Mouse (Mus musculus) myocyte (in vitro differentiated cells): ENCODE data around the gene Samsn1. TPM values are rescaled to one million over a fixed set of nuclear protein-coding genes. Genes with fewer than 3 reads are reported as not detected.

Source experiments
- H3K27me3 ChIP-seq: one replicate; pipeline ENCODE4 v1.6.1; 2011; ENCODE audit not compliant: control insufficient read depth, insufficient read depth, insufficient read length
- H3K36me3 ChIP-seq: one replicate; pipeline ENCODE4 v1.6.1; 2011; ENCODE audit not compliant: control insufficient read depth, insufficient read depth
- H3K4me2 ChIP-seq: one replicate; pipeline ENCODE4 v1.6.1; 2011; ENCODE audit warnings: low read depth, control low read depth
- H3K4me3 ChIP-seq: one replicate; pipeline ENCODE4 v1.5.1; 2011; ENCODE audit warnings: mild to moderate bottlenecking, control low read depth, moderate library complexity
- H3K79me2 ChIP-seq: one replicate; pipeline ENCODE4 v1.6.1; 2011; ENCODE audit not compliant: control insufficient read depth, insufficient read depth
- H3ac ChIP-seq: one replicate; pipeline ENCODE4 v1.6.1; 2011; ENCODE audit not compliant: control insufficient read depth, insufficient read length
- CEBPB ChIP-seq: IDR thresholded peaks from 2 replicates; pipeline ENCODE4 v1.6.1; 2011; ENCODE audit warnings: mild to moderate bottlenecking, moderate library complexity; ENCODE audit not compliant: poor library complexity, insufficient read depth, severe bottlenecking
- E2F4 ChIP-seq: IDR thresholded peaks from one replicate; pipeline ENCODE4 v1.6.1; 2011; ENCODE audit warnings: mild to moderate bottlenecking, control low read depth, moderate library complexity; ENCODE audit not compliant: insufficient read depth
- MAX ChIP-seq: IDR thresholded peaks from one replicate; pipeline ENCODE4 v1.6.1; 2011; ENCODE audit warnings: low read depth, mild to moderate bottlenecking, control low read depth
- MYOD1 ChIP-seq, 3 experiments: IDR thresholded peaks; one replicate each; pipeline ENCODE4 v1.6.1; 2011; ENCODE audit warnings: control low read depth in 2 of 3, low read depth in 2 of 3, mild to moderate bottlenecking in 2 of 3, moderate library complexity in 1 of 3; ENCODE audit not compliant: insufficient read length in 2 of 3, control insufficient read depth in 1 of 3
- MYOG ChIP-seq, 3 experiments: IDR thresholded peaks; one replicate each; pipeline ENCODE4 v1.6.1; 2011; ENCODE audit warnings: control low read depth in 2 of 3, low read depth in 2 of 3, mild to moderate bottlenecking in 2 of 3; ENCODE audit not compliant: insufficient read length in 2 of 3, control insufficient read depth in 1 of 3, insufficient read depth in 1 of 3
- POLR2A ChIP-seq: IDR thresholded peaks from one replicate; pipeline ENCODE4 v1.6.1; 2011; ENCODE audit warnings: low read depth, mild to moderate bottlenecking, control low read depth, moderate library complexity; ENCODE audit not compliant: insufficient read length
- POLR2AphosphoS2 ChIP-seq: IDR thresholded peaks from one replicate; pipeline ENCODE4 v1.6.1; 2011; ENCODE audit warnings: low read depth, control low read depth; ENCODE audit not compliant: insufficient read length
- REST ChIP-seq: IDR thresholded peaks from one replicate; pipeline ENCODE4 v1.6.1; 2011; ENCODE audit warnings: mild to moderate bottlenecking, control low read depth, moderate library complexity; ENCODE audit not compliant: insufficient read depth, insufficient read length
- SRF ChIP-seq: IDR thresholded peaks from one replicate; pipeline ENCODE4 v1.6.1; 2011; ENCODE audit warnings: low read depth; ENCODE audit not compliant: control insufficient read depth, insufficient read length
- TCF12 ChIP-seq: IDR thresholded peaks from one replicate; pipeline ENCODE4 v1.6.1; 2011; ENCODE audit warnings: mild to moderate bottlenecking, control low read depth; ENCODE audit not compliant: poor library complexity, insufficient read depth, severe bottlenecking
- TCF3 ChIP-seq: IDR thresholded peaks from one replicate; pipeline ENCODE4 v1.6.1; 2011; ENCODE audit warnings: low read depth, control low read depth; ENCODE audit not compliant: insufficient read length
- USF1 ChIP-seq: IDR thresholded peaks from one replicate; pipeline ENCODE4 v1.6.1; 2011; ENCODE audit warnings: low read depth, mild to moderate bottlenecking, control low read depth, moderate library complexity
- polyA plus RNA-seq: library from polyadenylated mRNA; unstranded; fragments of >200 nt; fragmentation: generic; extraction: Trizol; gene quantifications from one replicate; pipeline ENCODE4 v1.2.1, GENCODE M21; 2012; ENCODE audit warnings: missing spikeins

Samsn1 gene
- polyA plus RNA-seq, 1 experiment, result 0.02 TPM

DNA sequence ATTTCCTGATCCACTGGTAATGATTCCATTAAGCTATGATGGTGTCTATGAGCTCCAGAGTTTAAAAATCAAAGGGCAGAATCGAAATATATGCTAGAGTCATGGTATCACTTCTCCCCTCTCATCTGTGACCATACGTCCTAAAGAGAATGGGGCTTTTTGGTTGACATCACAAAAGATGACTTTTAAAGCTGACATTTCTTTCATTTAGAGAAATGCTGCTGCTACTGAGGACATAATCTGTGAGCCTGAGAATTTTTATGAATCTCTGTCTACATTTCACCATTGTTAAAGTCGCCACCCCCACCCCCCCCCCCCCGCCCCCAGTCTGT is 91.9 kb downstream of the Samsn1 start:
- H3K4me2 ChIP-seq, result no peak overlapping the region
- H3K79me2 ChIP-seq, result no peaks in the 10 kb centered on the region
- TF ChIP-seq POLR2A, result no peak
- no peak for TF ChIP-seq POLR2AphosphoS2
- TF ChIP-seq SRF, result no peak
- no peak for TF ChIP-seq MAX
- TF ChIP-seq TCF3, result no peak
- TF ChIP-seq MYOG (IDR thresholded peaks at IDR 0.05; ENCODE audit: control insufficient read depth in 1 of 3, insufficient read depth in 1 of 3, insufficient read length in 2 of 3, low read depth in 2 of 3), result no peak
- TF ChIP-seq MYOD1 (IDR thresholded peaks at IDR 0.05; ENCODE audit: control insufficient read depth in 1 of 3, insufficient read length in 2 of 3, low read depth in 2 of 3), result no peak
- no peak for TF ChIP-seq REST
- no peak for TF ChIP-seq E2F4
- no peak for TF ChIP-seq USF1
- TF ChIP-seq CEBPB, result no peak
- no peak for TF ChIP-seq TCF12
- H3K36me3 ChIP-seq, result no peaks in the 10 kb centered on the region
- no peak overlapping the region for H3ac ChIP-seq
- no peaks in the 10 kb centered on the region for H3K27me3 ChIP-seq
- H3K4me3 ChIP-seq, result no peak overlapping the region

- H3K36me3 ChIP-seq, result no peaks in the 10 kb centered on the region
- H3K4me3 ChIP-seq, result no peak overlapping the region
- TF ChIP-seq POLR2A, result no peak
- TF ChIP-seq MYOD1 (IDR thresholded peaks at IDR 0.05; ENCODE audit: control insufficient read depth in 1 of 3, insufficient read length in 2 of 3, low read depth in 2 of 3), result no peak
- TF ChIP-seq POLR2AphosphoS2, result no peak
- no peak for TF ChIP-seq SRF
- TF ChIP-seq MAX, result no peak
- TF ChIP-seq MYOG (IDR thresholded peaks at IDR 0.05; ENCODE audit: control insufficient read depth in 1 of 3, insufficient read depth in 1 of 3, insufficient read length in 2 of 3, low read depth in 2 of 3), result no peak
- no peak for TF ChIP-seq TCF12
- no peak for TF ChIP-seq CEBPB
- no peak for TF ChIP-seq TCF3
- no peak for TF ChIP-seq REST
- TF ChIP-seq USF1, result no peak
- TF ChIP-seq E2F4, result no peak
- H3ac ChIP-seq, result no peak overlapping the region
- no peak overlapping the region for H3K4me2 ChIP-seq
- H3K79me2 ChIP-seq, result no peaks in the 10 kb centered on the region
- no peaks in the 10 kb centered on the region for H3K27me3 ChIP-seq
Measured at GRCm38 (mm10) chr16:75929536-75930221, 92.4 kb downstream of the Samsn1 start.

- no peak overlapping the region for H3K4me2 ChIP-seq
Measured at GRCm38 (mm10) chr16:75926511-75926910, 95.6 kb downstream of the Samsn1 start.

GRCm38 (mm10) chr16:75920870-75921269 is 101.2 kb downstream of the Samsn1 start:
- Histone ChIP-seq H3K4me2 (no peak overlapping the region), H3K27me3 (no peaks in the 10 kb centered on the region), H3ac (no peak overlapping the region), H3K4me3 (no peak overlapping the region), H3K36me3 (no peaks in the 10 kb centered on the region), H3K79me2 (no peaks in the 10 kb centered on the region)
- TF ChIP-seq USF1 (no peak), MYOD1 (IDR thresholded peaks at IDR 0.05; ENCODE audit: control insufficient read depth in 1 of 3, insufficient read length in 2 of 3, low read depth in 2 of 3) (no peak), POLR2A (no peak), CEBPB (no peak), TCF3 (no peak), E2F4 (no peak), POLR2AphosphoS2 (no peak), SRF (no peak), REST (no peak), MAX (no peak)

More at GRCm38 (mm10) chr16:75926511-75926910, 95.6 kb downstream of the Samsn1 start:
- no peaks in the 10 kb centered on the region for H3K27me3 ChIP-seq
- H3K36me3 ChIP-seq, result no peaks in the 10 kb centered on the region
- no peak overlapping the region for H3ac ChIP-seq
- H3K4me3 ChIP-seq, result no peak overlapping the region
- TF ChIP-seq POLR2AphosphoS2 (no peak), TCF12 (no peak), TCF3 (no peak), REST (no peak), SRF (no peak), POLR2A (no peak), MYOG (IDR thresholded peaks at IDR 0.05; ENCODE audit: control insufficient read depth in 1 of 3, insufficient read depth in 1 of 3, insufficient read length in 2 of 3, low read depth in 2 of 3) (no peak), USF1 (no peak), CEBPB (no peak), MAX (no peak), MYOD1 (IDR thresholded peaks at IDR 0.05; ENCODE audit: control insufficient read depth in 1 of 3, insufficient read length in 2 of 3, low read depth in 2 of 3) (no peak), E2F4 (no peak)
- H3K79me2 ChIP-seq, result no peaks in the 10 kb centered on the region
